20 mouse cellular contexts compared by ENCODE assay signal in genomic region chr14:25272366-25273156, GRCm38 (mm10).
DNase-seq lines count a peak whose midpoint lies in the region; ATAC-seq and TF ChIP-seq lines count a peak whose summit lies in the region.
"Had no signal": no experiment of that assay in that cellular context is flagged by ENCODE, and none has a peak within 500 bp of the region (broad histone marks: within the 10 kb centered on the region; RNA-seq: fewer than 3 reads in every experiment).

No protein-coding gene starts in this region.

- no peaks in the 10 kb centered on the region for H3K36me3 ChIP-seq in limb, embryonic 12.5 days
- H3K36me3 ChIP-seq in hindbrain, embryonic 13.5 days, result no peaks in the 10 kb centered on the region
- H3K36me3 ChIP-seq: embryonic facial prominence, embryonic 12.5 days; heart, embryonic 13.5 days; intestine, embryonic 15.5 days; limb, embryonic 15.5 days; neural tube, embryonic 13.5 days had no signal

- H3K4me3 ChIP-seq in layer of hippocampus, adult 2 months, result no peak overlapping the region
- no peak overlapping the region for H3K4me3 ChIP-seq in limb, embryonic 12.5 days (replicated peaks)
- no peak overlapping the region for H3K4me3 ChIP-seq in hindbrain, embryonic 13.5 days
- H3K4me3 ChIP-seq: embryonic facial prominence, embryonic 12.5 days; heart, embryonic 13.5 days; intestine, embryonic 15.5 days; limb, embryonic 15.5 days; neural tube, embryonic 13.5 days had no signal

- no peak for TF ChIP-seq CTCF in layer of hippocampus, adult 2 months (conservative IDR thresholded peaks at IDR 0.05)

- DNase-seq in layer of hippocampus, adult 9-11 months, result peak; percentile 31
- no peak for DNase-seq in layer of hippocampus, adult 2 months (ENCODE audit: low spot score in 2 of 2)
- peak; percentile 54 for DNase-seq in brain, adult 2 months (ENCODE audit: low read depth, low spot score)
- peak; percentile 53 for DNase-seq in thymus, postnatal 14 days
- DNase-seq in kidney, postnatal 4 days, result no peak
- DNase-seq: adrenal gland, postnatal 25 days; cerebellum, postnatal 36 days; gastrocnemius, postnatal 36 days; heart, postnatal 4 days; kidney, postnatal 10 days; lung, adult 18-20 months; lung, postnatal 4 days; midbrain, embryonic 14.5 days had no signal

- no peak overlapping the region for H3K27ac ChIP-seq in layer of hippocampus, adult 2 months
- H3K27ac ChIP-seq in limb, embryonic 12.5 days, result peak overlapping the region; percentile 12; the same call in 1 of the 2 replicates
- H3K27ac ChIP-seq in hindbrain, embryonic 13.5 days, result no peak overlapping the region
- H3K27ac ChIP-seq: embryonic facial prominence, embryonic 12.5 days; heart, embryonic 13.5 days; intestine, embryonic 15.5 days; limb, embryonic 15.5 days; neural tube, embryonic 13.5 days had no signal

- no peak for ATAC-seq in limb, embryonic 12.5 days (ENCODE audit: insufficient number of reproducible peaks, insufficient read depth, low FRiP score, low TSS enrichment, low read depth)
- ATAC-seq in hindbrain, embryonic 13.5 days (ENCODE audit: low FRiP score), result no peak
- ATAC-seq: intestine, embryonic 15.5 days had no signal

- H3K4me2 ChIP-seq in limb, embryonic 12.5 days, result no peak overlapping the region
- no peak overlapping the region for H3K4me2 ChIP-seq in hindbrain, embryonic 13.5 days
- H3K4me2 ChIP-seq: embryonic facial prominence, embryonic 12.5 days; heart, embryonic 13.5 days; intestine, embryonic 15.5 days; limb, embryonic 15.5 days; neural tube, embryonic 13.5 days had no signal

- H3K9ac ChIP-seq in limb, embryonic 12.5 days (replicated peaks), result no peak overlapping the region
- no peak overlapping the region for H3K9ac ChIP-seq in hindbrain, embryonic 13.5 days
- H3K9ac ChIP-seq: embryonic facial prominence, embryonic 12.5 days; heart, embryonic 13.5 days; intestine, embryonic 15.5 days; limb, embryonic 15.5 days; neural tube, embryonic 13.5 days had no signal

- no peaks in the 10 kb centered on the region for H3K9me3 ChIP-seq in limb, embryonic 12.5 days
- no peaks in the 10 kb centered on the region for H3K9me3 ChIP-seq in hindbrain, embryonic 13.5 days
- H3K9me3 ChIP-seq: embryonic facial prominence, embryonic 12.5 days; heart, embryonic 13.5 days; intestine, embryonic 15.5 days; limb, embryonic 15.5 days; neural tube, embryonic 13.5 days had no signal

- WGBS in limb, embryonic 12.5 days, result 47% methylated on average over 10 of the region's 11 CpGs
- WGBS in hindbrain, embryonic 13.5 days, result 76% methylated on average over 11 of the region's 11 CpGs

- peaks cover 55% of the 10 kb centered on the region for H3K4me1 ChIP-seq in limb, embryonic 12.5 days (replicated peaks)
- H3K4me1 ChIP-seq in hindbrain, embryonic 13.5 days (replicated peaks), result peaks cover 33% of the 10 kb centered on the region
- H3K4me1 ChIP-seq: heart, embryonic 13.5 days had no signal

- no peaks in the 10 kb centered on the region; the same call in 1 of the 2 replicates for H3K27me3 ChIP-seq in limb, embryonic 12.5 days
- peaks cover 12% of the 10 kb centered on the region; the same call in 1 of the 2 replicates for H3K27me3 ChIP-seq in hindbrain, embryonic 13.5 days
- H3K27me3 ChIP-seq: embryonic facial prominence, embryonic 12.5 days; intestine, embryonic 15.5 days; limb, embryonic 15.5 days had no signal

Comparison
In these comparisons a context has a peak if more than half of its experiments do, and no peak if none do; other contexts are left out.
1. DNase-seq: peak in layer of hippocampus, adult 9-11 months (single experiment), brain, adult 2 months (single experiment) and thymus, postnatal 14 days (single experiment); none in layer of hippocampus, adult 2 months (0 of 2) and kidney, postnatal 4 days (0 of 2).